Comparison of ENCODE assay signal across 8 mouse cellular contexts in the genomic region with DNA sequence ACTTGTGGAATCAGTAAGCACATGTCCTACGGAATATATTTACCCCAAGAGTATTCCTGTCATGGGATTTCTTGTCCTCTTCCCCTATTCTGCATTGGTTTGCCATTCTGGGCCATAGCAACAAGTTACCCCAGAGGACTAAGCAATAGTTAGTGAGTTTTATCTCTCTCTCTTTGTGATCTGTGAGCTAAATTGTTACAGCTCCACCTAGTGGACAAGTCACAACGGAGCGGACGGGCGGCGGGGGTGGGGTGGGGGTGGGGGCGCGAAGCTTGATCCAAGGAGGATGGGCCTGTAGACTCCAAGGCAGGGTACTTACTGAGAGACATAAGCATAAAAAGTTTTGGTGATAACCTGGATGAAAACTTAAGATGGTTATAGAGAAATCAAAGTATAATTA.
A peak's percentile ranks its signal among the peaks of the same experiment; 100 is the strongest.
DNase-seq lines count a peak whose midpoint lies in the region; ATAC-seq and TF ChIP-seq lines count a peak whose summit lies in the region.

No protein-coding gene starts in this region.

- H3K9ac ChIP-seq in intestine, embryonic 14.5 days (ENCODE audit: low read length) = no peak overlapping the region
- no peak overlapping the region for H3K9ac ChIP-seq in intestine, embryonic 15.5 days

- H3K9me3 ChIP-seq in intestine, embryonic 14.5 days (ENCODE audit: control insufficient read depth, low read length) = no peaks in the 10 kb centered on the region
- H3K9me3 ChIP-seq in intestine, embryonic 15.5 days = no peaks in the 10 kb centered on the region
- no peaks in the 10 kb centered on the region for H3K9me3 ChIP-seq in limb, embryonic 10.5 days (replicated peaks)

- DNase-seq in intestine, embryonic 14.5 days (ENCODE audit: low spot score) = peak; percentile 54
- DNase-seq in A20 (ENCODE audit: low read depth, low spot score) = peak; percentile 1
- peak; percentile 46 for DNase-seq in brain, embryonic 14.5 days (ENCODE audit: low read depth)
- DNase-seq in limb, embryonic 10.5 days (ENCODE audit: low spot score) = peak; percentile 50
- no peak for DNase-seq in spleen, postnatal 14 days (ENCODE audit: low spot score in 2 of 2)
- DNase-seq in urinary bladder, adult 18-20 months (ENCODE audit: low spot score in 2 of 2) = no peak
- no peak for DNase-seq in lung, adult 2 months

- H3K4me1 ChIP-seq in intestine, embryonic 14.5 days (replicated peaks; ENCODE audit: control insufficient read depth, insufficient read depth, low read length) = no peaks in the 10 kb centered on the region
- no peaks in the 10 kb centered on the region for H3K4me1 ChIP-seq in intestine, embryonic 15.5 days (replicated peaks)
- H3K4me1 ChIP-seq in limb, embryonic 10.5 days = no peaks in the 10 kb centered on the region
- no peaks in the 10 kb centered on the region for H3K4me1 ChIP-seq in lung, adult 2 months (ENCODE audit: control insufficient read depth, insufficient read depth, low read length)

- no peaks in the 10 kb centered on the region for H3K27me3 ChIP-seq in intestine, embryonic 14.5 days (replicated peaks; ENCODE audit: control insufficient read depth, insufficient read depth, low read length)
- H3K27me3 ChIP-seq in intestine, embryonic 15.5 days (replicated peaks) = no peaks in the 10 kb centered on the region
- H3K27me3 ChIP-seq in limb, embryonic 10.5 days (ENCODE audit: low read depth, poor library complexity, severe bottlenecking) = no peaks in the 10 kb centered on the region

- no peak overlapping the region for H3K4me3 ChIP-seq in intestine, embryonic 14.5 days (ENCODE audit: low read depth, low read length)
- no peak overlapping the region for H3K4me3 ChIP-seq in intestine, embryonic 15.5 days (replicated peaks)
- H3K4me3 ChIP-seq in limb, embryonic 10.5 days = no peak overlapping the region
- no peak overlapping the region for H3K4me3 ChIP-seq in lung, adult 2 months (replicated peaks; ENCODE audit: extremely low read depth, low read depth, low read length)

- peak; percentile 18; the same call in 1 of the 2 replicates for TF ChIP-seq CTCF in brain, embryonic 14.5 days (IDR thresholded peaks at IDR 0.05; ENCODE audit: borderline replicate concordance, extremely low read depth, insufficient read depth, insufficient read length)
- no peak for TF ChIP-seq CTCF in lung, adult 2 months (IDR thresholded peaks at IDR 0.05; ENCODE audit: insufficient read depth, low read length)

- TF ChIP-seq POLR2A in brain, embryonic 14.5 days (IDR thresholded peaks at IDR 0.05; ENCODE audit: borderline replicate concordance, extremely low read depth, insufficient read depth, insufficient read length, poor library complexity, severe bottlenecking) = no peak
- TF ChIP-seq POLR2A in lung, adult 2 months (IDR thresholded peaks at IDR 0.05; ENCODE audit: borderline replicate concordance, extremely low read depth, low read depth, low read length) = no peak

- 9% methylated on average over 8 of the region's 8 CpGs for WGBS in intestine, embryonic 14.5 days
- 11% methylated on average over 8 of the region's 8 CpGs for WGBS in intestine, embryonic 15.5 days
- WGBS in limb, embryonic 10.5 days = 12% methylated on average over 8 of the region's 8 CpGs
- WGBS in lung, adult 2 months = 8% methylated on average over 8 of the region's 8 CpGs

- 0 out of 2 replicates have a peak, but pooled peaks have one; percentile 43 for ATAC-seq in intestine, embryonic 14.5 days (replicated peaks; ENCODE audit: low FRiP score, low TSS enrichment, low read depth)
- ATAC-seq in intestine, embryonic 15.5 days = no peak

- H3K27ac ChIP-seq in intestine, embryonic 14.5 days (ENCODE audit: low read depth) = no peak overlapping the region
- no peak overlapping the region for H3K27ac ChIP-seq in intestine, embryonic 15.5 days
- no peak overlapping the region for H3K27ac ChIP-seq in limb, embryonic 10.5 days

- H3K4me2 ChIP-seq in intestine, embryonic 14.5 days (ENCODE audit: low read length) = no peak overlapping the region
- H3K4me2 ChIP-seq in intestine, embryonic 15.5 days (replicated peaks) = no peak overlapping the region

- H3K36me3 ChIP-seq in intestine, embryonic 14.5 days (ENCODE audit: control insufficient read depth, insufficient read depth, low read length) = no peaks in the 10 kb centered on the region
- H3K36me3 ChIP-seq in intestine, embryonic 15.5 days = no peaks in the 10 kb centered on the region
- no peaks in the 10 kb centered on the region for H3K36me3 ChIP-seq in limb, embryonic 10.5 days

Comparison
In these comparisons a context has a peak if more than half of its experiments do, and no peak if none do; other contexts are left out.
1. DNase-seq: peak in intestine, embryonic 14.5 days (single experiment), A20 (single experiment), brain, embryonic 14.5 days (single experiment) and limb, embryonic 10.5 days (single experiment); none in spleen, postnatal 14 days (0 of 2), urinary bladder, adult 18-20 months (0 of 2) and lung, adult 2 months (single experiment).